Mouse (Mus musculus) c-Kit-positive CD71-positive TER-119-positive erythroid progenitor cells, embryonic 14.5 days (primary cell): Measurements from ENCODE around the gene Hoxc6.
A peak's percentile ranks its signal among the peaks of the same experiment; 100 is the strongest.

Experiments used
- DNase-seq: peaks from one replicate; pipeline ENCODE4 v3.0.0-alpha.2; 2013; ENCODE audit warnings: low spot score

The Hoxc6 gene

DNA sequence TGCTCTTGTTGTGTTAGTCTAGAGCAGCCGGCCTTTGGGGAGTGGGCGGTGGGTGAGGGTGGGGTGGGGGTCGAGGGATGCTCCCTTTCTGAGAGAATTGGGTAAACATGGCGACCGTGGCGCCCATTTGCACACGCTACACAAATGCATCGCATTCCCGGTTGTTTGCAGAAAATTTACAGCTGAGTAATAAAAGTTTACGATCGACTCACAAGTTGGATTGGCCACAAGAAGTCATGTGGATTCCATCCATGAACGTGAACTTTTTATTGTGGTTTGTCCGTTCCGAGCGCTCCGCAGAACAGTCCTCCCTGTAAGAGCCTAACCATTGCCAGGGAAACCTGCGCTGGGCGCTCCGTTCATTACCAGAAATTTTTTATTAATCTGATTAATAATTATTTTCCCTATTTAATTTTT is at the start of gene Hoxc6:
Hoxc6 (plus strand) TSS at position 319 of the 417 bp plus-strand sequence.
- DNase-seq: no peak

DNA sequence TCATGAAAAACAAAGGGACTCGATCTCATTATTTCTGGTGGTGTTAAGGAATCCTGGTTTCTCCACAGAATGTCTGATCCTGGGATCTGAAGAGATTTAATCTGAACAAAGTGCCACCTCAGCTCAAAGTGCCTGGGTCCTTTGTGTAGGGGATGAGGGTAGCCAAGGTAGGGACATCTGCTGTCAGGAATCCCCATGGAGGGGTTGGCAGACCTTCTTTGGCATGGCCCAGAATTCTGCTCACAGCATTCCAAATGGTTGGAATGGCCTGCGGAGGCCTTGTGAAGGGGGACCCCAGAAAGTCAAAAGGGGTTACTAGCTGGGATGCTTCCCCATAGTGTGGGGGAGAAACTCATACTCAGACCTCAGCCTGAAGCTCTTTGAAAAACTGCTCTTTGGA is 49.2 kb upstream of the Hoxc6 start:
- DNase-seq: no peak

DNA sequence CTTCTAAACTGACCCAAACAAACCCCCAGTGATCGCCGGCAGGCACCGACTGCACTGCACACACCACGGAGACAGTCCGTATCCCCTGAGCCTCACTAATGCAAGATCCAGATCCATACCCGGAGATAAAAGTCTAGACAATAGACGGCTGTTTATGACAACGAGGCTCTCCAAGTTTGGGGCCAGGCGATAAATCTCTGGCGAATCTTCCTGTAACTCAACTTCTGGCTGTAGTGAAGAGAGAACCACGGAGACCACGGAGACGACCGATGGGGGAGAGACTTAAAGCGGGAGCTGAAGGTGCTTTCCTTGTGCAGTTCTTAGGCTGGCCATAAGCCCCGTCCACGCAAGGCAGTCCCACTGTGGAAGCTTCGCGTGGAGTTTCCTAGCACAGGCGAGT is 48.4 kb upstream of the Hoxc6 start:
- DNase-seq: no peak

DNA sequence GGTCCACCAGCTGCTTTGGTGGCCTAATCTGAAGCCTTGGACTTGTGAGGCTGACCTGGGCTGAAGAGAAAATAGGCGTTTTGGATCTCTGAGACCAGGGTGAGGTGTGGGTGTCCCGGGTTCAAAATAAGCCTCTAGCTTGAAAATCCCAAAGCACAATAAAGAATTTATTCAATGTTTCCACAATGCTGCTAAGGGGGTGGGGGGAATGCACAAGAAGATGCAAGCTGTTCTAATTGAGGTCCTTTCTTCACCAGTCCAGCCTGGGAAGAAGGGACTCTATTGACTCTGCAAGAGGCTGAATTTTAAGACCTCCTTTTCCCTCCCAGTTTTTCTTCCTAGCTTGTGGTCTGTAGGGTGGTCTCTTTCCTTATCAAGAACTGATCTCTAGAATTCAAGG is 47.2 kb upstream of the Hoxc6 start:
- DNase-seq: no peak

GRCm38 (mm10) chr15:102953561-102953960 is 44.5 kb upstream of the Hoxc6 start:
- no peak for DNase-seq

GRCm38 (mm10) chr15:102954192-102955006 is 43.7 kb upstream of the Hoxc6 start, which contains the start of gene Hoxc11:
TSS of gene Hoxc11 (plus strand) at chr15:102954427.
- no peak for DNase-seq

- DNase-seq: no peak
Observed at GRCm38 (mm10) chr15:102955007-102955382, 43.1 kb upstream of the Hoxc6 start.

- DNase-seq: no peak
Observed at GRCm38 (mm10) chr15:102955833-102956640, 42.0 kb upstream of the Hoxc6 start.

DNA sequence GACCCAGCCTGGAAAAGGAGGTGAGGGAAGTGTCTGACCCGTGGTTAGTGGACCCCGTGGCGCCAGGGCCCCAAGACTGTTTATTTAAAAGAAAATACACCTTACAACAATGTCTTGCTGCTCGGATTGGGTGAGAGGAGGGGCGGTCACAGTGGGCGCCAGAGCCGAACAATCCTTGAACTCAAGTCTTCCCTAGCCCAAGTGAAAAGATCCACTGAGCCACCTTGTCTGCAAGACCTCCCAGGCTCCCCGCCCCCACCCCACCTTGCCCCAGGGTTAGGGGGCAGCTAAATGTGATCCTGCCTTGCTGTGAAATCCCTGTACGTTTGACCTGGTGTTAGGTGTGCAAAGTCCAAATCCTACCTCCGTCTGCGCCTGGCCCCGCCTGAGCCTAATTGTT is 41.2 kb upstream of the Hoxc6 start:
- DNase-seq: no peak

- no peak for DNase-seq
Observed at GRCm38 (mm10) chr15:102959663-102960191, 38.3 kb upstream of the Hoxc6 start.

GRCm38 (mm10) chr15:102961728-102962127 is 36.3 kb upstream of the Hoxc6 start:
- no peak for DNase-seq

DNA sequence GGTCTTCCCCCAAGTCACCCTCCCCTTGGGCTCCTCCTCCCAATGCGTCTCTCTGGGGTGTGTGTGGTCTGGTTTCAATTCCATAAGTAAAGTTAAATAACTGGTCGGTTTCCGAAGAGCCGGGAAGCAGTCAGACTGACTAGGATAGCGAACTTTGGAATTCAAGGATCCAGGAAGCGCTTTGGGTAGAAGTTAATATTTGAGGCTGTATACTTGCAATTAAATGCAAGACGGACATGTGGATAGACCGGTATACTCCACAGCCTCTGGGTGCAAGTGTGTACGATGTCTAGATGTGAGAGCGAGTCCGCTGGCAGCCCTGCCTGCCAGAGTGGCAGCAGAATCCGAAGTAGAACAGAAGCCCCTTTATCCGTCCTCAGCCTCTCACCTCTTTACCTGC is 35.6 kb upstream of the Hoxc6 start:
- DNase-seq: no peak

DNA sequence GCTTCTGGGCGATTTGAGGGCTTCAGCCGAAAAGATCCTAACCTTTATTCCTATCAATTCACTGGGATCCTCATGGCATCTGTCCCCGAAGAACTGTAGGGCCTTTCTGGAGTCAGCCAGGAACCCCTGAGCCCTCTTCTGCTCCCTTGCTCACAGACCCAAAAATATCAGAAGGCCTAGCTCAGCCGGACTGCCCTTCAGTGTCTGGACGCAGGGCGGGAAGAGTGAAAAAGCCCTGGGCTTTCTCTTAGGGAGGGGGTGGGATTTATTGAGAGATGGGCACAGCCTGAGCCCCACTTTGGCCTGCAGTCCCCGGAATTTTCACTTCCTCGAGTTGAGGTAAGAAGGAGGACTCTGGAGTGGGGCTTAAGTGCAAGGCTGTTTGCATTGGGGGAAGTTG is 34.8 kb upstream of the Hoxc6 start:
- DNase-seq: no peak

DNA sequence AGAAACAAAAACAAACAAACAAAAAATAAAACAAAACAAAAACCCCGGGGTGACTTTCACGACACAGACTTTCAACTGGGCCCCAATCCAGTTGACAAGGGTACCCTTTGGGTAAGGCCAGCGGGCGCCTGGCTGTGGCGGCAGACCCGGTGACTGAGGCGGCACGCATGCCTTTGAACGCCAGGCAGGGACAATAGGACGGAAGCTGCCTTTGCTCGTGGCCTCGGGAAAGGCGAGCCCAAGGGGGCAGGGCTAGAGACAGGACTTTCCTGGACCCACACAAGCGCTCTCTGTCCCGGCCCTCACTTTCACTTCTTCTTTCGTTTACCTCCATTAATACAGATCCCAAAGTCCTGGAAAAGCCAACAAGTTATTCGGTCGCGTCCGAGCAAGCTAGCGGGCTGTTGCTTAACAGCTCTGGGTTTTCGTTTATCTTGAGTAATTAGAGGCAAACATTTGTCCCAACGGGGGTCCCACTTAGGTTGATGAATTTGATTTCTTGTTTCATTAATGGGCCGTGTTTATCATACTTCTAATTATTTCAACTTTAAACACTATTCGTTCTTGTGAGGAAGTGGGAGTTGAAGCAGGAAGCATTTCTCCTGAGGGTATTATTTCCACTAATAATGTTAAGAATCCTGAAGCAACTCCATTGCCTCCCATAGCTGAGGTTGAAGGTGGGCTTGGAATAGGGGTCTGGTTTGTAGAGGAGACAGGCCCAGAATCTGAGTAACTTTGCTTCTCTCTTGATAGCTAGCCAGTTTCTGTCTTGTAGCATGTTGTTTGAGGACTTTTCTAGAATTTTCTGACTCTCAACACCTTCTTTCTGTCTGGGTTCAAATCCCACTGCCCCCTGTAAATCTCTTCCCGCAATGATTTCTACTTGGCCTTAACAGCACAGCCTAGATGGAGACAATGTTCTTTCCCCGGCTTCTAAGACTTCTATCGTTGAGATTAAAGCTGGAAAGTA is 34.1 kb upstream of the Hoxc6 start:
- DNase-seq: no peak

- no peak for DNase-seq
Observed at GRCm38 (mm10) chr15:102965003-102965891, 32.8 kb upstream of the Hoxc6 start.

GRCm38 (mm10) chr15:102965892-102966775 is 31.9 kb upstream of the Hoxc6 start:
- peak; percentile 48 for DNase-seq

- no peak for DNase-seq
Observed at GRCm38 (mm10) chr15:102966776-102967311, 31.2 kb upstream of the Hoxc6 start, which contains the start of gene Hoxc10. TSS of gene Hoxc10 (plus strand) at chr15:102966796.

DNA sequence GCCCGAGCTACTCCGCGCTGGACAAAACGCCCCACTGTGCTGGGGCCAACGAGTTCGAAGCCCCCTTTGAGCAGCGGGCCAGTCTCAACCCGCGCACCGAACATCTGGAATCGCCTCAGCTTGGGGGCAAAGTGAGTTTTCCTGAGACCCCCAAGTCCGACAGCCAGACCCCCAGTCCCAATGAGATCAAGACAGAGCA is 30.8 kb upstream of the Hoxc6 start, which contains the start of gene Hoxc5:
Hoxc5 (plus strand) TSS at position 132 of the 199 bp plus-strand sequence.
- no peak for DNase-seq

DNA sequence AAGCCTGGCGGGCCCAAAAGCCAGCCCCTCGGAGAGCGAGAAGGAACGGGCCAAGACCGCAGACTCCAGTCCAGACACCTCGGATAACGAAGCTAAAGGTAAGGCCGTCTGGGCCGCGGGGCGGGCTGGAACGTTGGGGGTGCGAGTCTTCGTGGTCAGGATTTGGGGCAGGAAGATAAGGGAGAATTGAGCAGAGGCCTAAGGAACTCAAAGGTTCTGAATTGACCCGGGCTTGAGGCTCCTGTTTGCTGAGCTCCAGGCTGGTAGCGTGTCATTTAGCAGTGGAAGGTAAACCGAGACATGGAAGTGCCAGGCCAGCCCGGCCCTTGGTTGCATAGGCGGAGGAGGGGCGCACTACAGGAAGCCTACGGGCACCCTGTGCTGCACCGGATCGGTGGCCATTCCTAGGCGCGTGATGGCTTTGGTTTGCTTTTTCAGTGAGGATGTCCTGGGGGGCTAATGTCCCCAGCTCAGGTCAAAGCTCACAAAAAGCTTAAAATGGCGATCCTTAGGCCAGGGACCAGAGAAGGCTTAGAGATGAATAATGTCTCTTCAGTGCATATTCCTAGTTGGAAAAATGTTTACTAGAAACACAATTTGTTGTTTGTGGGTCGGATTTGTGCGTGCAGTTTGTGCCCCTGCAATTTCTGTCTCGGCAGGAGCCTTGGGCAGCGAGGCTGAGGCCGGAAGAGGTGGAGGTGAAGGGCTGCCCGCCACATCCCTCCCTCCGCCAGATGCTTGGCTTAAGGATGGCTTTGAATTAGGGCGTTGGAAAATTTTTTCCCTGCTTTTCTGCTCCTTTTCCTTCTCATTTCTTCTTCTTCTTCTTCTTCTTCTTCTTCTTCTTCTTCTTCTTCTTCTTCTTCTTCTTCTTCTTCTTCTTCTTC is 30.3 kb upstream of the Hoxc6 start:
- no peak for DNase-seq
